Mouse (Mus musculus) neural tube, embryonic 12.5 days (tissue): ENCODE results near the gene Tmf1. TPM values are rescaled to one million over a fixed set of nuclear protein-coding genes. Genes with fewer than 3 reads are reported as not detected.

ENCODE experiments used
- ATAC-seq: fragments of 200-750 bp; cut with Nextera tagmentation; 2 replicates; pipeline ENCODE4 v1.8.0; 2017; ENCODE audit warnings: low read depth, mild to moderate bottlenecking, moderate TSS enrichment, moderate library complexity; ENCODE audit not compliant: low FRiP score
- H3K27ac ChIP-seq: fragments of 300-500 bp; sonication (generic); 2 replicates; pipeline ENCODE4 v1.5.1; 2016
- H3K27me3 ChIP-seq: fragments of 300-500 bp; sonication (generic); replicated peaks from 2 replicates; pipeline ENCODE4 v1.6.1; 2016; ENCODE audit warnings: mild to moderate bottlenecking
- H3K36me3 ChIP-seq: fragments of 300-500 bp; sonication (generic); 2 replicates; pipeline ENCODE4 v1.6.1; 2016; ENCODE audit warnings: mild to moderate bottlenecking
- H3K4me1 ChIP-seq: fragments of 300-500 bp; sonication (generic); 2 replicates; pipeline ENCODE4 v1.6.1; 2016
- H3K4me2 ChIP-seq: fragments of 300-500 bp; sonication (generic); replicated peaks from 2 replicates; pipeline ENCODE4 v1.6.1; 2016; ENCODE audit warnings: mild to moderate bottlenecking
- H3K4me3 ChIP-seq: fragments of 300-500 bp; sonication (generic); 2 replicates; pipeline ENCODE4 v1.5.1; 2016
- H3K9ac ChIP-seq: fragments of 300-500 bp; sonication (generic); 2 replicates; pipeline ENCODE4 v1.6.1; 2016; ENCODE audit warnings: mild to moderate bottlenecking
- H3K9me3 ChIP-seq: fragments of 300-500 bp; sonication (generic); 2 replicates; pipeline ENCODE4 v1.6.1; 2016; ENCODE audit warnings: mild to moderate bottlenecking
- WGBS: fragments of 180-500 bp; shearing (Covaris S2); methylation state at CpG from one replicate; pipeline ENCODE4 v1.1.7; 2016; 5-methylcytosine and 5-hydroxymethylcytosine counted together
- polyA plus RNA-seq: library from polyadenylated mRNA; unstranded; fragments of >200 nt; fragmentation: Nextera tagmentation; extraction: Ambion mirVana; gene quantifications from 2 replicates; pipeline ENCODE4 v1.2.1, GENCODE M21; 2016

Tmf1 gene
- 34.6 and 40.2 TPM in 2 replicates for polyA plus RNA-seq

- Histone ChIP-seq H3K36me3 (peaks cover 18% of the 10 kb centered on the region), H3K9ac (peak within 1 kb of the TSS; percentile 95), H3K4me1 (peaks cover 8% of the 10 kb centered on the region), H3K27me3 (no peaks in the 10 kb centered on the region), H3K4me2 (peak within 1 kb of the TSS; percentile 69), H3K4me3 (peak within 1 kb of the TSS; percentile 89), H3K9me3 (no peaks in the 10 kb centered on the region), H3K27ac (peak within 1 kb of the TSS; percentile 81)
- under 1% methylated on average over 80 of the region's 80 CpGs for WGBS
- peak; percentile 97 for ATAC-seq
Measured at GRCm38 (mm10) chr6:97178491-97179366, at the start of gene Tmf1. Tmf1 (minus strand) TSS chr6:97179122.

- Histone ChIP-seq H3K9me3 (no peaks in the 10 kb centered on the region), H3K4me2 (no peak overlapping the region), H3K4me1 (peaks cover 8% of the 10 kb centered on the region), H3K27me3 (no peaks in the 10 kb centered on the region), H3K27ac (no peak overlapping the region), H3K4me3 (no peak overlapping the region), H3K9ac (no peak overlapping the region), H3K36me3 (peaks cover 18% of the 10 kb centered on the region)
- WGBS, result 95% methylated on average over 9 of the region's 9 CpGs
- no peak for ATAC-seq
Measured at GRCm38 (mm10) chr6:97227067-97227847, 48.3 kb upstream of the Tmf1 start.

DNA sequence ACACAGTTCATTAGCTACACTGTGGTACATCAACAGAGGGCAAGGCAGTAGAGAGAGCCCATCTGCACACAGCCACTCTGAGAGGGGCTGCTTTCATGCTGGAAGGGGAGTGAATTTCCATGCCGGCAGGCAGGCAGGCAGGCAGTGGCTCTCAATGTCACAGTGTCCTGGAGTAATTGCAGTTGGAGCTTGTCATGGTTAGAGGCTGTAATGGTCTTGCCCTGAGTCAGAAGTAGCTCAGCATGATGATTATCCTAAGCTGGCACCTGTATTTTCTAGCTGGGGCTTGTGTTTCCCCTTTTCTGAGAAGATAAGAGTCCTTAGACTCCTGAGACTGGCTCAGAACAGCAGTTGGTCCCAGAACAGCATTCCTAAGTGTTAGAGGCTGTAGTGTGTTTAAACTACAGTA, 47.2 kb upstream of the Tmf1 start:
- Histone ChIP-seq H3K36me3 (peaks cover 12% of the 10 kb centered on the region), H3K27me3 (no peaks in the 10 kb centered on the region), H3K4me1 (peaks cover 12% of the 10 kb centered on the region), H3K27ac (no peak overlapping the region), H3K4me2 (no peak overlapping the region), H3K9ac (no peak overlapping the region), H3K4me3 (no peak overlapping the region), H3K9me3 (no peaks in the 10 kb centered on the region)
- no peak for ATAC-seq
- 17% methylated on average over 1 of the region's 1 CpGs for WGBS

- no peaks in the 10 kb centered on the region for H3K9me3 ChIP-seq
- no peak overlapping the region for H3K4me2 ChIP-seq
- H3K9ac ChIP-seq, result no peak overlapping the region
- no peaks in the 10 kb centered on the region for H3K27me3 ChIP-seq
- no peak for ATAC-seq
- H3K36me3 ChIP-seq, result peaks cover under 1% of the 10 kb centered on the region; the same call in 1 of the 2 replicates
- H3K4me1 ChIP-seq, result peaks cover 12% of the 10 kb centered on the region
- H3K27ac ChIP-seq, result no peak overlapping the region
- WGBS, result 96% methylated on average over 8 of the region's 8 CpGs
- H3K4me3 ChIP-seq, result no peak overlapping the region
Measured at GRCm38 (mm10) chr6:97224505-97224904, 45.6 kb upstream of the Tmf1 start.

GRCm38 (mm10) chr6:97223566-97223965, 44.6 kb upstream of the Tmf1 start:
- Histone ChIP-seq H3K4me1 (peaks cover 12% of the 10 kb centered on the region), H3K4me2 (no peak overlapping the region), H3K9ac (no peak overlapping the region), H3K27ac (no peak overlapping the region), H3K9me3 (no peaks in the 10 kb centered on the region), H3K27me3 (no peaks in the 10 kb centered on the region), H3K4me3 (no peak overlapping the region), H3K36me3 (no peaks in the 10 kb centered on the region; the same call in 1 of the 2 replicates)
- no peak for ATAC-seq
- 73% methylated on average over 4 of the region's 4 CpGs for WGBS

- Histone ChIP-seq H3K9ac (no peak overlapping the region), H3K36me3 (no peaks in the 10 kb centered on the region; the same call in 1 of the 2 replicates), H3K27me3 (no peaks in the 10 kb centered on the region), H3K4me3 (no peak overlapping the region), H3K4me2 (no peak overlapping the region), H3K27ac (no peak overlapping the region), H3K9me3 (no peaks in the 10 kb centered on the region), H3K4me1 (peaks cover 12% of the 10 kb centered on the region)
- ATAC-seq, result no peak
- WGBS, result 82% methylated on average over 5 of the region's 5 CpGs
Measured at GRCm38 (mm10) chr6:97222931-97223467, 44.1 kb upstream of the Tmf1 start.

GRCm38 (mm10) chr6:97222321-97222720, 43.4 kb upstream of the Tmf1 start:
- Histone ChIP-seq H3K9me3 (no peaks in the 10 kb centered on the region), H3K4me1 (peaks cover 12% of the 10 kb centered on the region), H3K4me3 (no peak overlapping the region), H3K36me3 (no peaks in the 10 kb centered on the region; the same call in 1 of the 2 replicates), H3K27me3 (no peaks in the 10 kb centered on the region), H3K27ac (no peak overlapping the region), H3K9ac (no peak overlapping the region), H3K4me2 (no peak overlapping the region)
- no peak for ATAC-seq
- WGBS, result 59% methylated on average over 6 of the region's 6 CpGs

DNA sequence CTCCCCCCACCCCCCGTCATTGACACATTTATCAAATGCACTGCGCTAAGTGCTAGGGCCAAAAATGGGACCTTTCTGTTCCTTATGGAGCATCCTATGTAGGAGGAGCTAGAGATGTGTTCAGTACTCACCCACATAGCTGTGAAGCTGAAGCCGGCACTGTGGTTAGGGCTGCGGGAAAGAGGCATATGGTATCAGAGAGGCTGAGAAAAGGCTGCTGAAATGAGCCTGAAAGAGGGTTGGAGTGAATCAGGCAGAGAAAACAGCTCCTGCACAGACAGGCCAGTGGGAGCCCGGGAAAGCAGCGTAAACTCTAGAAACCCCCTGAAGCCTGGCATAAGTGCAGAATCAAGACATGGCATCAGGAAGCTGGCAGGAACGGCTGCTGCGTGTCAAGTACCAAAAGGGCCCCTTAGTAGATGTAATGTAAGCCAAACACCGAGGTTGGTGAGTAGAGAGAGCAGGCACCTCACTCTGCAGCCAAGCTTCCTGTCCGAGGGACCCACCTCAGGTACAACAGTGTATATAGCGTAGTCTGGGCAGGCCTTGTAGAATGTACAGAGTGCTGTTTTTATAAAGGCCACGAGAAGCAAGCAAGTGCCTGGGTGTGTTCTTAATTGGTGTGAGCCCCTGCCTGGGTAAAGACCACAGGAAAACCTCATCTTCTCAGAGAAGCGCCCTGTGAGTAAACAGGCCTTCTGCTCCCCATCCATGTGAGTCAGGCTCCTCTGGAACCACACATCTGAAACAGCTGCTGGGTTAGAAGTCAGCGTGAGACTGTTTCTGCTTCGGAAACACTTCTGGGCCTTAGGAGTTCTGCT, 42.5 kb upstream of the Tmf1 start:
- Histone ChIP-seq H3K4me1 (peaks cover 12% of the 10 kb centered on the region), H3K4me2 (no peak overlapping the region), H3K9me3 (no peaks in the 10 kb centered on the region), H3K27me3 (no peaks in the 10 kb centered on the region), H3K27ac (no peak overlapping the region), H3K4me3 (no peak overlapping the region), H3K36me3 (no peaks in the 10 kb centered on the region; the same call in 1 of the 2 replicates), H3K9ac (no peak overlapping the region)
- ATAC-seq, result no peak
- WGBS, result 74% methylated on average over 15 of the region's 15 CpGs

DNA sequence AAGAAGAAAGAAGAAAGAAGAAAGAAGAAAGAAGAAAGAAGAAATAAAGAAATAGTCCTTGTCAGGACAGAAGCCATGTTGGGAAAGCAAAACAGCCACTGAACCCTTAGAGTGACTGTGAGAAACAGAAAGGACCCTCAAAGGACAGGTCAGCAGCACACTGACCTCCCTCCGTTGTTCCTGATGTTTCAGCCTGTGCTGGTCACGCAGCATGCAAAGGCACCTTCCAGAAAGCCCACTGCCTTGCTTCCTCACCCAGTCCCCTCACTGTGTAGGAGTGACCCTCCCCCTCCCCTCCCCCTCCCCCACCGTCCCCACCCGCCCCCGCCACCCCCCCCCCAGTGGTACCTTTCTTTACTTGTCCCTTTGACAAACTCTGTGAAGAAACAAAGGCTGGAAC, 41.8 kb upstream of the Tmf1 start:
- Histone ChIP-seq H3K9me3 (no peaks in the 10 kb centered on the region), H3K9ac (no peak overlapping the region), H3K36me3 (no peaks in the 10 kb centered on the region), H3K27ac (no peak overlapping the region), H3K4me2 (no peak overlapping the region), H3K4me3 (no peak overlapping the region), H3K4me1 (peaks cover 6% of the 10 kb centered on the region; the same call in 1 of the 2 replicates), H3K27me3 (no peaks in the 10 kb centered on the region)
- WGBS, result 61% methylated on average over 5 of the region's 5 CpGs
- ATAC-seq, result no peak

- no peak overlapping the region for H3K9ac ChIP-seq
- H3K27ac ChIP-seq, result no peak overlapping the region
- no peaks in the 10 kb centered on the region for H3K27me3 ChIP-seq
- H3K4me2 ChIP-seq, result no peak overlapping the region
- H3K4me3 ChIP-seq, result no peak overlapping the region
- peaks cover 9% of the 10 kb centered on the region for H3K4me1 ChIP-seq
- H3K36me3 ChIP-seq, result peaks cover 8% of the 10 kb centered on the region
- WGBS, result 83% methylated on average over 4 of the region's 4 CpGs
- ATAC-seq, result no peak
- no peaks in the 10 kb centered on the region for H3K9me3 ChIP-seq
Measured at GRCm38 (mm10) chr6:97216154-97216821, 37.4 kb upstream of the Tmf1 start.

- Histone ChIP-seq H3K4me1 (peaks cover 15% of the 10 kb centered on the region), H3K36me3 (peaks cover 8% of the 10 kb centered on the region), H3K4me2 (peak overlapping the region; percentile 70), H3K4me3 (no peak overlapping the region), H3K9ac (peak overlapping the region; percentile 59; the same call in 1 of the 2 replicates), H3K9me3 (no peaks in the 10 kb centered on the region), H3K27ac (no peak overlapping the region), H3K27me3 (no peaks in the 10 kb centered on the region)
- ATAC-seq, result no peak
- WGBS, result 79% methylated on average over 12 of the region's 12 CpGs
Measured at GRCm38 (mm10) chr6:97211981-97212380, 33.1 kb upstream of the Tmf1 start.
